Mouse (Mus musculus) liver, embryonic 18 days (tissue): Measurements from ENCODE around the gene Timp2. TPM values are rescaled to one million over a fixed set of nuclear protein-coding genes. Genes with fewer than 3 reads are reported as not detected.

Experiments used
- polyA plus RNA-seq: library from polyadenylated mRNA; depleted of rRNA; stranded (reverse); fragments of >200 nt; gene quantifications from 2 replicates; pipeline ENCODE4 v1.2.3, GENCODE M21; 2012; rRNA removed

Timp2 gene
- polyA plus RNA-seq, result 7.5 and 8.4 TPM in 2 replicates

DNA sequence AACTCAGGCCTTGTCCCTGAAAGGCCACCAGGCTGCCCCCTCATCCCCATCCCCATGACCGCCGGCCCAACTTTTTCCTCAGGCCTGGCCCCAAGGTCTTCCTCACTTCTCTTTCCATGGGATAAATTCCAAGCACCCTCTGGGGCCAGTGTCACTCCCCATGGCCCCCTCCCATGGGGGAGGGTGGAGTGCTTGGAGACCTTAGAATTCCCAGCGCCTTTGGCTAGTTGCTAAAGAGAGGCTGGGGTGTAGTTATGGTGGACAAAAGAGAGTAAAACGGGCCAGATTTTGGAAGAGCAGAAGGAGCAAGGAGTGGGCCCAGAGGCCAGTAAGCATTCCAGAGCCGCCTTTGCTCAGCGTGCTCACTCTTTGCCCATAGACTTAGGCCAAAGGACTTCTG, at the start of gene Timp2:
TSS of gene Timp2 (minus strand) at position 101 of the 400 bp plus-strand sequence.

DNA sequence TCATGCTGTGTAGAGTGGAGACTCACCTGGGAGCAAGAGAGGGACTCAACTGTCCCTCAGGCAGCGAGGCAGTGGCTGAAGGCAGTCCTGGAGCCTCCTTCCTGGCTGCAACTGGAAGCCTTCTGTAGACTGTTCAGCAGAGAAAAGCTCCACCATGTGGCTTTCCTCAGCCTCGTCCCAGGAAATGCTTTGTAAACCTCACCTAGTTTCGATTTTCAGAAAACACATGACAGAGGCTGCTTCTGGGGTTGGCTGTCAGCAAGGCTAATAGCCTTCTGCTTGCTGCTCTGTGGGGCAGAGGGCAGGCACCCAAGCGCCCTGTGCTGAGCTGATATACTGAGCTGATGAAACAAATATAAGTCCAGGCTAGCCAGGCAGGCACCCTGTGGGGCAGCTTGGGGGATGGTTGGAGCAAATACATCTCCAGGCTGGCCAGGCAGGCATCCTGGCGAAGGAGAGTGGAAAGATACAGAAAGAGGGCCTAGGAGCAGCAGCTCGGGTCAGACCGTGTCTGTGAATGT, 46.3 kb upstream of the Timp2 start, which contains the start of gene Lgals3bp:
TSS of gene Lgals3bp (minus strand) at position 333 of the 521 bp plus-strand sequence.

GRCm38 (mm10) chr11:118342400-118342981, 13.0 kb downstream of the Timp2 start, which contains the start of gene Cep295nl:
Cep295nl (minus strand) TSS chr11:118342500.

GRCm38 (mm10) chr11:118289999-118290889, 65.3 kb downstream of the Timp2 start, which contains the start of gene Usp36:
Usp36 (minus strand) TSS chr11:118290244.

Other genes with a start within 250 kb of the Timp2 start
- 1.7 and 3.0 TPM in 2 replicates for gene Dnah17, start 225.1 kb downstream of the Timp2 start, polyA plus RNA-seq
- 7.2 TPM in 2 replicates for gene Cyth1, start 107.1 kb downstream of the Timp2 start, polyA plus RNA-seq
- gene Usp36, start 65.5 kb downstream of the Timp2 start, polyA plus RNA-seq, result 3.8 and 5.6 TPM in 2 replicates
- 0.02 TPM in 2 replicates for gene Cep295nl, start 13.2 kb downstream of the Timp2 start, polyA plus RNA-seq
- 112 and 135 TPM in 2 replicates for gene Lgals3bp, start 46.4 kb upstream of the Timp2 start, polyA plus RNA-seq
- gene Cant1, start 63.3 kb upstream of the Timp2 start, polyA plus RNA-seq, result 9.1 and 9.7 TPM in 2 replicates
- 2.6 and 2.9 TPM in 2 replicates for gene C1qtnf1, start 72.5 kb upstream of the Timp2 start, polyA plus RNA-seq
- 3.7 and 4.1 TPM in 2 replicates for gene Engase, start 121.1 kb upstream of the Timp2 start, polyA plus RNA-seq